Mouse (Mus musculus) hindbrain, embryonic 13.5 days (tissue): ENCODE data around the gene Miga2. TPM values are rescaled to one million over a fixed set of nuclear protein-coding genes. Genes with fewer than 3 reads are reported as not detected.

Experiments used
- ATAC-seq: fragments of 200-750 bp; cut with Nextera tagmentation; 2 replicates; pipeline ENCODE4 v1.8.0; 2017; ENCODE audit warnings: moderate TSS enrichment; ENCODE audit not compliant: low FRiP score
- H3K27ac ChIP-seq: fragments of 300-500 bp; sonication (generic); 2 replicates; pipeline ENCODE4 v1.5.1; 2015; ENCODE audit warnings: inconsistent platforms, mild to moderate bottlenecking, moderate library complexity
- H3K27me3 ChIP-seq: fragments of 300-500 bp; sonication (generic); 2 replicates; pipeline ENCODE4 v1.6.1; 2015; ENCODE audit warnings: mild to moderate bottlenecking, inconsistent platforms
- H3K36me3 ChIP-seq: fragments of 300-500 bp; sonication (generic); 2 replicates; pipeline ENCODE4 v1.6.1; 2015; ENCODE audit warnings: mild to moderate bottlenecking, inconsistent platforms
- H3K4me1 ChIP-seq: fragments of 300-500 bp; sonication (generic); replicated peaks from 2 replicates; pipeline ENCODE4 v1.6.1; 2015; ENCODE audit warnings: inconsistent platforms
- H3K4me2 ChIP-seq: fragments of 300-500 bp; sonication (generic); 2 replicates; pipeline ENCODE4 v1.6.1; 2015; ENCODE audit warnings: inconsistent platforms, mild to moderate bottlenecking, moderate library complexity
- H3K4me3 ChIP-seq: fragments of 300-500 bp; sonication (generic); 2 replicates; pipeline ENCODE4 v1.5.1; 2015; ENCODE audit warnings: mild to moderate bottlenecking, inconsistent platforms
- H3K9ac ChIP-seq: fragments of 300-500 bp; sonication (generic); 2 replicates; pipeline ENCODE4 v1.6.1; 2015; ENCODE audit warnings: mild to moderate bottlenecking, inconsistent platforms
- H3K9me3 ChIP-seq: fragments of 300-500 bp; sonication (generic); 2 replicates; pipeline ENCODE4 v1.6.1; 2016; ENCODE audit warnings: inconsistent platforms
- WGBS: fragments of 180-500 bp; shearing (Covaris S2); methylation state at CpG from one replicate; pipeline ENCODE4 v1.1.7; 2015; 5-methylcytosine and 5-hydroxymethylcytosine counted together
- polyA plus RNA-seq: library from polyadenylated mRNA; unstranded; fragments of >200 nt; fragmentation: Nextera tagmentation; extraction: Ambion mirVana; gene quantifications from 2 replicates; pipeline ENCODE4 v1.2.1, GENCODE M21; 2015

Miga2 gene
- polyA plus RNA-seq, 1 experiment from 2014 or later = 27.0 TPM

DNA sequence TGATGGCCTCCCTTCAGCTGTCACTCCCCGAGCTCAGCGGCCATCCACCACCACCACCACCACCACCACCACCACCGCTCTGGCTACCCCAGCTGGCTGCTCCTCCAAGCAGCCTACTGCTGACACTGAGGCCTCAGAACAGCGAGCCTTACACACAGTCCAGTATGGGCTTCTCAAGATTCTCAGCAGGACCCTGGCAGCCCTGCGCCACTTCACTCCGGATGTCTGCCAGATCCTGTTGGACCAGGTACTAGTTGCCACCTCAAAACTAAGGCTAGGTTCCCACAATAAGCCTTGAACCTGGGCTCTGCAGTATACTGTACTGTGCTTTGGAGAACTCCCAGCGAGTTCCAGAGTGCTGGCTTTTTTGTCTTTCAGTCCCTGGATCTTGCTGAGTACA lies 21.5 kb upstream of the Miga2 start:
- no peak overlapping the region for H3K27ac ChIP-seq
- H3K9me3 ChIP-seq = no peaks in the 10 kb centered on the region
- no peak overlapping the region for H3K4me2 ChIP-seq
- H3K27me3 ChIP-seq = no peaks in the 10 kb centered on the region
- no peak overlapping the region for H3K4me3 ChIP-seq
- ATAC-seq = no peak
- H3K4me1 ChIP-seq = no peaks in the 10 kb centered on the region
- WGBS = 91% methylated on average over 7 of the region's 7 CpGs
- H3K36me3 ChIP-seq = peaks cover 98% of the 10 kb centered on the region
- H3K9ac ChIP-seq = no peak overlapping the region

DNA sequence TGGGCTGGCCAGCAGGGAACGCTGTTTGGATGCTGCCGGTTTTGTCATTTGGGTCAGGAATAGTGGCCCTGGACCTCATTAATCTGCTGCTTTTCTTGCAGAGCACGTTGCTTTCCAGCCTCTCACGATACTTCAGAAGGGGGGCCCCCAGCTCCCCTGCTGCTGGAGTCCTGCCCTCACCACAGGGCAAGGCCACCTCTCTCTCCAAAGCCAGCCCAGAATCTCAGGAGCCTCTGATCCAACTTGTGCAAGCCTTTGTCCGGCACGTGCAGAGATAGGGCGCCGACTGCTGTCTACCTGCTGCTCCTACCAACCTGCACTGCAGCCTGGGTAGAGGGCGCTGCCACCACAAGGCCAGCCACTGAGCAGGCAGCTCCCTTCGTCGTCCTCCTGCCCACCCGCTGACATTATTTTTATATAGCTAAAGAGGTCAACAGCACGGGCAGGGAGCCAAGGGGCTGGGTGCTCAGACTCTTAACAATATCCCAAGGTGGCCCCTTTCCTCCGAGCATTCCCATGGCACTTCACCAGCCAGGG lies 20.4 kb upstream of the Miga2 start:
- ATAC-seq = no peak
- Histone ChIP-seq H3K9ac (no peak overlapping the region), H3K4me3 (no peak overlapping the region), H3K4me2 (no peak overlapping the region), H3K27ac (peak overlapping the region; percentile 40; the same call in 1 of the 2 replicates), H3K4me1 (no peaks in the 10 kb centered on the region), H3K36me3 (peaks cover 99% of the 10 kb centered on the region), H3K27me3 (no peaks in the 10 kb centered on the region), H3K9me3 (no peaks in the 10 kb centered on the region)
- 73% methylated on average over 14 of the region's 14 CpGs for WGBS

DNA sequence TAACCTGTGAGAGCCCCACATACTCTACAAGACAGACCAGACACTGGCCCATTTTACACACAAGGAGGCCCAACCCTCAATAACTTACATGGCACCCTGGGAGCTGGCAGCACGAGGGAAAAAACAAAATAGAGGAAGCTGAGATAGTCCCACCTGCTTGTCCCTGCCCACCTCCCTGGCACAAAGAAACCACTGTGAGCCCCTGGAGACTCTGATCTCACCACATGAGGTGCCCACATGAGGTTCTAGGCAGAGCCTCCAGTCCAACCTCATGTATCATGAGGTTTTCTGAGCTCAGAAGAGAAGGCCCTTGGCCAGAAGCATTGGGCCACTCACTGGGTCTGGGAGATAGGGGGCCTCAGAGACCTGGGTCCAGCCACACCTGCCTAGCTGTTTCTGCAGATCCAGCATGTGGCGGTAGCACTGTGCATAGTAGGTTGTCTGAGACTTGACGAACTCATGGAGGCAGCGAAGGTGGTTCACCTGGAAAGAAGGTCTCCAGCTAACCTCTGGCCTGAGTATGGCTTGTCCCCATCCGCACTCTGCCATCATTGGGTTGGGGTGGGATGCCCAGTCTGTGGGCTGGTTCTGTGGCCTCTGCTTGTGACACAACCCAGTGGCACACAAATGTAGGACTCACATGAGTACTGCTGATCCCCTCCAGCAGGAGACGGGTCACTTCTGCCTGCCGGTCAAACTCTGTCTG lies 17.9 kb upstream of the Miga2 start:
- 93% methylated on average over 7 of the region's 7 CpGs for WGBS
- Histone ChIP-seq H3K9me3 (no peaks in the 10 kb centered on the region), H3K9ac (no peak overlapping the region), H3K27ac (no peak overlapping the region), H3K4me1 (no peaks in the 10 kb centered on the region), H3K4me2 (no peak overlapping the region), H3K4me3 (no peak overlapping the region), H3K36me3 (peaks cover 100% of the 10 kb centered on the region), H3K27me3 (no peaks in the 10 kb centered on the region)
- no peak for ATAC-seq

DNA sequence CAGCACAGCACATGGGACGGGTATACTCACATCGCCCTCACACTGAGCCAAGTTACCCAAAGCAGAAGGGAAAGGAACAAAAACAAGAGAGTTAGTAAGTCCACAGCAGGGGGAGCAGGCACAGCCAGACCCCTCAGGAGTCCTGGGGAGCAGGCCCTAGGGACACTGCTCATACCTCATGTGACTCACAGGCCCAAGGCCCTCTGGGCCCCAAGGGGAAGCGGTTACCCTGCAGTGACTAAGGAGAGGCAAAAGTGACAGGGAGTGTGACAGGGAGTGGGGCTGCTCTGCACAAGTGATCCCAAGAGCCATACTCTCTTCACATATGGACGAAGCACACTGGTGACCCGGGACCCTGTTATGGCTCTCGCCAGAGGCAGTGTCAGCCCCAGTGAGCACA lies 14.8 kb upstream of the Miga2 start:
- Histone ChIP-seq H3K27me3 (no peaks in the 10 kb centered on the region), H3K4me2 (no peak overlapping the region), H3K9ac (no peak overlapping the region), H3K4me1 (no peaks in the 10 kb centered on the region), H3K9me3 (no peaks in the 10 kb centered on the region), H3K27ac (no peak overlapping the region), H3K4me3 (no peak overlapping the region), H3K36me3 (peaks cover 91% of the 10 kb centered on the region)
- no peak for ATAC-seq
- 93% methylated on average over 6 of the region's 6 CpGs for WGBS

DNA sequence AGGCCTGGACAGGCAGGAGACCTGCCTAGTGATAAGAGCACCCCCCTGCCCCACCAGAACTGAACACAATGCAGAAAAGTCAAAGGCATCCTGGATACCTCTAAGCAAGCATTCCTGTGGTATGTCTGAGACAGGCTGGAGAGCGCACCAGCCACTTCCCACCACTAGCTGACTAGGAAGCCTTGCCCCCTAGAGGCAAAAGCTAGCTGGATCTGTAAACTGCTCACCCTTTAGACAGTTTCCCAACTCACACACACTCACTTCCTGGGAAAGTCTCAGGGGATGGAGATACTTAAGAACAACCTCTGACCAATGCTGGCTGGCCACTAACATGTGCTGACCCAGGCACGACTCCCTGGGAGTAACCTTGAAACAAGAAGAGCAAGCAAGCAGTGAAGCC lies 12.9 kb upstream of the Miga2 start:
- Histone ChIP-seq H3K9me3 (no peaks in the 10 kb centered on the region), H3K36me3 (peaks cover 88% of the 10 kb centered on the region), H3K9ac (no peak overlapping the region), H3K4me1 (peaks cover 14% of the 10 kb centered on the region), H3K27me3 (no peaks in the 10 kb centered on the region), H3K4me2 (no peak overlapping the region), H3K4me3 (no peak overlapping the region), H3K27ac (no peak overlapping the region)
- 84% methylated on average over 2 of the region's 2 CpGs for WGBS
- ATAC-seq = no peak

DNA sequence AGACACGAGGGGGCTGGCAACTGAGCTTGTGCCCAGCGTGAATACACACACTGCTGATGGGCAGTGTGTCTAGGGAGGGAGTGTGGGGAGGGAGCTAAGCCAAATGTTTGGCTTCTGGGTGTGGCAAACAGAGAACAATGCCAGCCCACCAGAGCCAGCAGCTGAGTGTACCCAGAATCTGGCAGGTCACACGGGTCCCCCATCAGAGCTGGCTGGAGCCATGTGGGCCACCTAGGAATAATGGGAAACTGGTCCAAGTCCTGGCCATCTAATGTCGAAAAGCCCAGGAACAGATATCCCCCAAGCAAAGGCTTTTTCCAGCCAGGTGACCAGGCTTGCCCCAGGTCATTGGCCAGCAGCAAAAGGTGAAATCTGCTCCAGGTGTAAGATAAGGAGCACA lies 8.2 kb upstream of the Miga2 start:
- Histone ChIP-seq H3K4me1 (peaks cover 41% of the 10 kb centered on the region), H3K27me3 (no peaks in the 10 kb centered on the region), H3K36me3 (peaks cover 41% of the 10 kb centered on the region), H3K4me3 (no peak overlapping the region), H3K9ac (peak overlapping the region; percentile 14), H3K4me2 (no peak overlapping the region), H3K27ac (0 out of 2 replicates have a peak overlapping the region, but pooled peaks have one; percentile 26), H3K9me3 (no peaks in the 10 kb centered on the region)
- WGBS = 67% methylated on average over 4 of the region's 4 CpGs
- ATAC-seq = no peak

DNA sequence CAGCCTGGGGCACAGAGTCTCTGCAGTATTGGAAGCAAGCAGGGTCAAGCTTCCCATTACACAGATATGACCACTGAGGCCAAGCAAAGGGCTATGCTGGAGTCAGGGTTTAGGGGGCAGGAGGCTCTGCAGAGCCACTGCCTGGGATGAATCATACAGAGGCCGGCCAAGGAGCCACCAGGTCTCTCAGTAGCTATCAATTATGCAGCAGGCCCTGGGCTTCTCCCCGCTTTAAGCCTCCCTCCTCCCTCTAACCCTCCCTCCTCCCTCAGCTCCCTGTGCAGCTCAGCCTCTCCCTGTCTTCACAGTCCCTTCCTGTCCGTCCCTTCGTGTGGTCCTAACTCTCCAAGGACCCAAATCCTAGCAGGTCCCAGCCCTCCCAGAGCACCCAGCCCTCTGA lies 7.8 kb upstream of the Miga2 start:
- WGBS = 59% methylated on average over 4 of the region's 4 CpGs
- 0 out of 2 replicates have a peak overlapping the region, but pooled peaks have one; percentile 26 for H3K27ac ChIP-seq
- H3K9me3 ChIP-seq = no peaks in the 10 kb centered on the region
- peaks cover 37% of the 10 kb centered on the region for H3K36me3 ChIP-seq
- H3K4me3 ChIP-seq = no peak overlapping the region
- no peak for ATAC-seq
- no peak overlapping the region for H3K4me2 ChIP-seq
- peak overlapping the region; percentile 89; the same call in 1 of the 2 replicates for H3K9ac ChIP-seq
- peaks cover 41% of the 10 kb centered on the region for H3K4me1 ChIP-seq
- H3K27me3 ChIP-seq = no peaks in the 10 kb centered on the region

DNA sequence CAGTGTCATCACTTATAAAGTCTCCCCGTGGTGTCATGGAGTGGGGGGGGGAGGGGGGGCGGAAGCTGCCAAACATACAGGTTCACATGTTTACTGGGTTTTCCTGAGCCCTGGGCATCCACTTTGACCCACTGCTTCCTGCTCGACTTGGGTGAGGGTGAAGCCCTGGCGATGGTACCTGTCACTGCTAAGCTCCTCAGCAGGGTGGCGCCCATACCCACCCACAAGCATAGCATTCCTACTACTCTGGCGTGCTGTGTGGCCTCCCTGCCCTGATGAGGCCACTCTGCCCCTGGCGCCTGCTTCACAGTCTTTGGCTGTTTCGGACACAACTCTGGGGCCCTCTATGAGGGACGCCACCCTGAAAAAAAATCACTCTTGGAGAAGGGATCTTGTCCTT lies 7.1 kb upstream of the Miga2 start:
- H3K9me3 ChIP-seq = no peaks in the 10 kb centered on the region
- WGBS = 74% methylated on average over 9 of the region's 9 CpGs
- no peak overlapping the region for H3K4me2 ChIP-seq
- H3K36me3 ChIP-seq = peaks cover 36% of the 10 kb centered on the region
- H3K4me1 ChIP-seq = peaks cover 41% of the 10 kb centered on the region
- H3K27ac ChIP-seq = no peak overlapping the region
- no peak for ATAC-seq
- peak overlapping the region; percentile 89 for H3K9ac ChIP-seq
- H3K4me3 ChIP-seq = no peak overlapping the region
- no peaks in the 10 kb centered on the region for H3K27me3 ChIP-seq

DNA sequence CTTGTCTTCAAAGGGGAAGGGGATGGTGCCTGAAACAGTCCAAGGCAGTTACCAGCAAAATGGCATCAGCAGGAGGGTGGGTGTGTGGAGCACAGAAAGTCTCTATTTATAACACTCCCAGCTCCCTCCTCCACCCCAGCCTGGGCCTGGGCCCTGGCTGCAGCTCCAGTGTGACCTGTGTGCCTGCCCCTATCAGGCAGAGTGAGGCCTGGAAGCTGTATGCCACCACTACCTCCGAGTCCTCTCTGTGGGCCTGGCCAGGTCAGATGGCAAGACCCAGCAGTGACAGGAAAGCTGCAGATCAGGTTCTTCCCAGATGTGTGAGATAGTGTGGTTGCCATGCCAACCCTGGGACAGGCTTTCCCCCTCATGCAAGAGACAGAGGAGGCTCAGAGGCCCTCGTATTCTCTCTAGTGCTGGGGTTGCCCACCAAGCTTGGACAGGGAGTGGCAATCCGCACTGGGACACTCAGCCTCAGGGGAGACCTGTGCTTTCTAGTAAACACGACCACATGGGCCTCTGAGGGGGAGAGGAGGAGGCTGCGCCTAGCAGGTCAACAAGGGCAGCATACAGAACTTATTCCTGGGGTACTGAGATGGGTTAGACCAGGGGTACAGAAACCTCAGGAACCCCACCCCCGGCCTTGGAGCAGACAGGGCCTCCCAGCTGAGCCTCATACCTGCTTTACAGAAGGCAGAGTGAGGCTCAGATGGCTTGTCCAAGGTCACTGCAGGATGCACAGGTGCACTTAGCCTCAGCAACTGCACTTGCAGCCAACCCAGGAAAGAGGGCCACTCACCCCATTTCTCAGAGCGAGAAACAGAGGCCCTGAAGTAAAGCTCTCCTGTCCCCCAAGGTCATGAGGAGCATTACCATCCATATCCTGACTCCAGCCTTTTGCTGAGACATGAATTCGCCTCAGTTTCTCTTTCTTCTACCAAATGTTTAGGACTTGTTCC lies 6.2 kb upstream of the Miga2 start:
- no peak for ATAC-seq
- H3K4me3 ChIP-seq = peak overlapping the region; percentile 76
- 61% methylated on average over 8 of the region's 8 CpGs for WGBS

DNA sequence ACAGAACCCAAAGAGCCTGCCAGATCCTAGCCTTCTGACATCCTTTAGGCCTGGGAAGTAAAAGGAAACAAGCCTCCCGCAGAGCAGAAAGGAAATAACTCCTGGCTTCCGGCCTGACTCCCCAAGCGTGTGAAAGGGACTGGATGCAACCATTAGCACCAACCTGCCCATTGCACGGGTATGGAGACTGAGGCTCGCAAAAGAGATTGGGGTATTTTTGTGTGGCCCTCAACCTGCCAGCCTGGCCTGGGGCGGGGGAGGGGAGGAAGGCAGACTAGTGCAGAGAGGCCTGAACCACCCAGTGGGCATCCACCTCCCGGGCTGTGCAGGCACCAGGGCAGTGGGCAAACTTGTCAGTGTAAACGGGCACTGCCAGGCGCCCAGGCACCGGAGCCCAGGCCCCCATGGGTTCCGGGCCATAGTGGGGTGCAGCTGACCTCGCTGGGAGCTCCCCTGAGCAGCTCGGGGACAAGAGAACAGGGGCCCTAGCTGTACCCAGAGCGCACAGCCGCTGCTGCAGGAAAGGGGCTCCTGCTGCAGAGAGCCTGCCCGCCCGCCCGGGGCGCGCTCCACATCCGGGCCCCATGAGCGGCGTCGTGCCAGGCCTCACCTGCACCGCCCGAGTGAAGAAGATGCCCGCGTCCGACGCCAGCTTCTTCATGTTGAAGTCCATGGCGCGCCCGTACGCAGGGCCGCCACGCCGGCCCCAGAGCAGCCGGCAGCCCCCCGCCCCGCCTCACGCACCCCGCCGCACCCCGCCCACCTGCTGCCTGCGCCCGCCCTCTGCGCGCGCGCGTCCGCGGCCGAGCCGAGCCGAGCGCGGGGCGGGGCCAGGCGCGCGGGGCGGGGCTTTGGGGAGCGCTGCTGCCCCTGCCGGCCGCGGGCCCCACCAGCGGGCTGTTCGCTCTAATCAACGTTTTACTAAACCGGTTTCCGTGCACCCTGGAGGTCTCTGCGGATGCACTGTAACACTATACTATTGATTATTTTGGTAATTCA lies 5.2 kb upstream of the Miga2 start, which contains the start of gene Sh3glb2:
Gene Sh3glb2, minus strand, starts transcription at position 805 of the 999 bp plus-strand sequence.
- peak within 1 kb of the TSS; percentile 86 for H3K27ac ChIP-seq
- no peaks in the 10 kb centered on the region for H3K27me3 ChIP-seq
- H3K9ac ChIP-seq = peak within 1 kb of the TSS; percentile 89
- peak within 1 kb of the TSS; percentile 76 for H3K4me3 ChIP-seq
- ATAC-seq = peak; percentile 80
- peaks cover 41% of the 10 kb centered on the region for H3K4me1 ChIP-seq
- H3K9me3 ChIP-seq = no peaks in the 10 kb centered on the region
- peaks cover 19% of the 10 kb centered on the region for H3K36me3 ChIP-seq
- WGBS = 3% methylated on average over 70 of the region's 73 CpGs
- H3K4me2 ChIP-seq = peak within 1 kb of the TSS; percentile 72

More for the DNA sequence above, 6.2 kb upstream of the Miga2 start:
- peaks cover 41% of the 10 kb centered on the region for H3K4me1 ChIP-seq
- H3K36me3 ChIP-seq = peaks cover 29% of the 10 kb centered on the region
- peak overlapping the region; percentile 35 for H3K27ac ChIP-seq
- no peaks in the 10 kb centered on the region for H3K9me3 ChIP-seq
- no peaks in the 10 kb centered on the region for H3K27me3 ChIP-seq
- H3K9ac ChIP-seq = peak overlapping the region; percentile 89
- peak overlapping the region; percentile 72 for H3K4me2 ChIP-seq

DNA sequence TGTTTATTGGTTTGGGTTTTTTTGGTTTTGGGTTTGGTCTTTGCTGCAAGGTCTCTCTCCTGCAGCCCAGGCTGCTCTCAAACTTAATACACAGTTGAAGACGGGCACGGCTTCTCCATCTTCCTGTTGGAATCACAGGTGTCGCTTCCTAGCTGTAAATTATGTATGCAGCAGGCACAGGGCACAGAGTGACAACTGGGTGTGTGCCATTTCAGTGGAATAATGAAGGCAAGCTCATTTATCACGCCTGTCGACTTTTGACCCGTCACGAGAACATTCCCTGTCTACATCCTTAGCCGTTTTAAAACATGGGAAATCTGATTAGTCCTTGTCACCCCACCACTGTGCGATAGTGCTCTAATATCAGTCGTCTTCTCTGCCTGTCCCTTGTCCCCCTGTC lies 3.4 kb upstream of the Miga2 start:
- no peak overlapping the region for H3K27ac ChIP-seq
- ATAC-seq = no peak
- H3K4me1 ChIP-seq = peaks cover 45% of the 10 kb centered on the region
- peaks cover 3% of the 10 kb centered on the region; the same call in 1 of the 2 replicates for H3K36me3 ChIP-seq
- H3K9ac ChIP-seq = peak overlapping the region; percentile 39; the same call in 1 of the 2 replicates
- no peaks in the 10 kb centered on the region for H3K9me3 ChIP-seq
- H3K4me3 ChIP-seq = no peak overlapping the region
- 56% methylated on average over 10 of the region's 10 CpGs for WGBS
- no peak overlapping the region for H3K4me2 ChIP-seq
- H3K27me3 ChIP-seq = no peaks in the 10 kb centered on the region
